In genomic region chr4:107434356-107435237, GRCm38 (mm10) we compare ENCODE assay signal across 8 mouse cellular contexts. TPM values are rescaled to one million over a fixed set of nuclear protein-coding genes. Genes with fewer than 3 reads are reported as not detected.
DNase-seq lines count a peak whose midpoint lies in the region; ATAC-seq and TF ChIP-seq lines count a peak whose summit lies in the region.

Gene Glis1 (plus strand): TSS chr4:107434591.

- no peaks in the 10 kb centered on the region for H3K36me3 ChIP-seq in forebrain, embryonic 11.5 days (ENCODE audit: control insufficient read depth, insufficient read depth, low read length)
- H3K36me3 ChIP-seq in heart, embryonic 14.5 days (ENCODE audit: control insufficient read depth, insufficient read depth, low read length), result no peaks in the 10 kb centered on the region
- no peaks in the 10 kb centered on the region for H3K36me3 ChIP-seq in kidney, postnatal 0 days (ENCODE audit: insufficient read depth, low read length)
- no peaks in the 10 kb centered on the region for H3K36me3 ChIP-seq in liver, embryonic 13.5 days
- no peaks in the 10 kb centered on the region for H3K36me3 ChIP-seq in neural tube, embryonic 11.5 days (ENCODE audit: control insufficient read depth, insufficient read depth, low read length)

- H3K4me2 ChIP-seq in forebrain, embryonic 11.5 days (ENCODE audit: low read depth, low read length, severe bottlenecking), result peak within 1 kb of the TSS; percentile 98
- H3K4me2 ChIP-seq in heart, embryonic 14.5 days (ENCODE audit: low read length), result peak within 1 kb of the TSS; percentile 99
- peak within 1 kb of the TSS; percentile 92 for H3K4me2 ChIP-seq in kidney, postnatal 0 days (ENCODE audit: low read length)
- peak within 1 kb of the TSS; percentile 86 for H3K4me2 ChIP-seq in liver, embryonic 13.5 days
- H3K4me2 ChIP-seq in neural tube, embryonic 11.5 days (ENCODE audit: low read depth), result peak within 1 kb of the TSS; percentile 96

- no peaks in the 10 kb centered on the region for H3K9me3 ChIP-seq in forebrain, embryonic 11.5 days (ENCODE audit: control insufficient read depth, low read length)
- no peaks in the 10 kb centered on the region for H3K9me3 ChIP-seq in heart, embryonic 14.5 days (ENCODE audit: control insufficient read depth, low read length)
- H3K9me3 ChIP-seq in kidney, postnatal 0 days (replicated peaks; ENCODE audit: low read length), result no peaks in the 10 kb centered on the region
- no peaks in the 10 kb centered on the region for H3K9me3 ChIP-seq in liver, embryonic 13.5 days (replicated peaks)
- no peaks in the 10 kb centered on the region for H3K9me3 ChIP-seq in neural tube, embryonic 11.5 days (ENCODE audit: control insufficient read depth, low read length)

- under 1% methylated on average over 111 of the region's 112 CpGs for WGBS in forebrain, embryonic 11.5 days
- under 1% methylated on average over 110 of the region's 112 CpGs for WGBS in heart, embryonic 14.5 days
- under 1% methylated on average over 105 of the region's 112 CpGs for WGBS in kidney, postnatal 0 days
- under 1% methylated on average over 92 of the region's 112 CpGs for whole genome bisulfite sequencing in liver, embryonic 13.5 days (ENCODE audit: insufficient replicate concordance)
- under 1% methylated on average over 87 of the region's 112 CpGs for WGBS in neural tube, embryonic 11.5 days

- peak within 1 kb of the TSS; percentile 58 for H3K9ac ChIP-seq in forebrain, embryonic 11.5 days (ENCODE audit: low read length)
- H3K9ac ChIP-seq in heart, embryonic 14.5 days (ENCODE audit: low read length), result peak within 1 kb of the TSS; percentile 59
- peak within 1 kb of the TSS; percentile 51; the same call in 1 of the 2 replicates for H3K9ac ChIP-seq in kidney, postnatal 0 days (ENCODE audit: low read depth, low read length)
- peak within 1 kb of the TSS; percentile 13; the same call in 1 of the 2 replicates for H3K9ac ChIP-seq in liver, embryonic 13.5 days
- H3K9ac ChIP-seq in neural tube, embryonic 11.5 days (ENCODE audit: low read length), result peak within 1 kb of the TSS; percentile 54

- peak; percentile 88 for ATAC-seq in forebrain, embryonic 11.5 days (replicated peaks; ENCODE audit: low FRiP score)
- ATAC-seq in heart, embryonic 14.5 days (ENCODE audit: insufficient number of reproducible peaks, insufficient read depth, low FRiP score, low read depth), result peak; percentile 91
- ATAC-seq in kidney, postnatal 0 days (replicated peaks; ENCODE audit: low FRiP score, low read depth), result peak; percentile 88
- peak; percentile 86 for ATAC-seq in liver, embryonic 13.5 days (ENCODE audit: low read depth)
- ATAC-seq in neural tube, embryonic 11.5 days (ENCODE audit: insufficient read depth, low FRiP score, low TSS enrichment), result peak; percentile 77

- TF ChIP-seq CTCF in kidney, postnatal 0 days (IDR thresholded peaks at IDR 0.05; ENCODE audit: low read depth), result no peak

- peaks cover 43% of the 10 kb centered on the region for H3K27me3 ChIP-seq in forebrain, embryonic 11.5 days (ENCODE audit: control insufficient read depth, insufficient read depth, low read length)
- peaks cover 72% of the 10 kb centered on the region for H3K27me3 ChIP-seq in heart, embryonic 14.5 days (ENCODE audit: control insufficient read depth, insufficient read depth, low read length)
- H3K27me3 ChIP-seq in kidney, postnatal 0 days (ENCODE audit: insufficient read depth, low read length), result peaks cover 13% of the 10 kb centered on the region
- H3K27me3 ChIP-seq in liver, embryonic 13.5 days, result peaks cover 91% of the 10 kb centered on the region
- H3K27me3 ChIP-seq in neural tube, embryonic 11.5 days (ENCODE audit: control insufficient read depth, insufficient read depth, low read length), result peaks cover 35% of the 10 kb centered on the region

- H3K4me3 ChIP-seq in forebrain, embryonic 11.5 days (ENCODE audit: low read depth, low read length), result peak within 1 kb of the TSS; percentile 63
- H3K4me3 ChIP-seq in heart, embryonic 14.5 days (ENCODE audit: control insufficient read depth in 1 of 2, insufficient read depth in 1 of 2, low read depth in 1 of 2, low read length in 2 of 2), result peak within 1 kb of the TSS; percentile 57 to 65
- peak within 1 kb of the TSS; percentile 64 for H3K4me3 ChIP-seq in kidney, postnatal 0 days (replicated peaks; ENCODE audit: low read depth, low read length)
- peak within 1 kb of the TSS; percentile 62 for H3K4me3 ChIP-seq in liver, embryonic 13.5 days (replicated peaks)
- H3K4me3 ChIP-seq in neural tube, embryonic 11.5 days (ENCODE audit: low read depth, low read length), result peak within 1 kb of the TSS; percentile 69

- no peak within 1 kb of the TSS for H3K27ac ChIP-seq in forebrain, embryonic 11.5 days (ENCODE audit: low read depth, low read length)
- no peak within 1 kb of the TSS for H3K27ac ChIP-seq in heart, embryonic 14.5 days (replicated peaks in 1 of 2; ENCODE audit: control insufficient read depth in 1 of 2, insufficient read depth in 1 of 2, low read depth in 2 of 2, low read length in 2 of 2)
- H3K27ac ChIP-seq in kidney, postnatal 0 days, result 0 out of 2 replicates have a peak within 1 kb of the TSS, but pooled peaks have one; percentile 6
- no peak within 1 kb of the TSS for H3K27ac ChIP-seq in liver, embryonic 13.5 days
- H3K27ac ChIP-seq in neural tube, embryonic 11.5 days (ENCODE audit: low read depth, low read length), result no peak within 1 kb of the TSS

- peaks cover 10% of the 10 kb centered on the region; the same call in 1 of the 2 replicates for H3K4me1 ChIP-seq in forebrain, embryonic 11.5 days (replicated peaks; ENCODE audit: control insufficient read depth, insufficient read depth, low read length)
- H3K4me1 ChIP-seq in heart, embryonic 14.5 days (ENCODE audit: control insufficient read depth in 2 of 2, insufficient read depth in 2 of 2, low read length in 2 of 2), result peaks cover 3 to 15% of the 10 kb centered on the region in 2 experiments; a peak in 3 of 4 replicates
- no peaks in the 10 kb centered on the region; the same call in 1 of the 2 replicates for H3K4me1 ChIP-seq in kidney, postnatal 0 days (replicated peaks; ENCODE audit: insufficient read depth, low read length)
- H3K4me1 ChIP-seq in liver, embryonic 13.5 days (replicated peaks), result peaks cover 19% of the 10 kb centered on the region
- peaks cover 2% of the 10 kb centered on the region; the same call in 1 of the 2 replicates for H3K4me1 ChIP-seq in neural tube, embryonic 11.5 days (ENCODE audit: control insufficient read depth, insufficient read depth, low read length)

- DNase-seq in urinary bladder, adult 2 months (ENCODE audit: low spot score), result peak; percentile 38
- no peak for DNase-seq in urinary bladder, postnatal 10 days (ENCODE audit: low spot score)
- peak; percentile 82 for DNase-seq in forebrain, embryonic 11.5 days (ENCODE audit: low spot score)
- DNase-seq in kidney, postnatal 0 days (ENCODE audit: low spot score), result peak; percentile 87
- DNase-seq in liver, embryonic 13.5 days, result peak; percentile 45
- peak; percentile 81 for DNase-seq in neural tube, embryonic 11.5 days (ENCODE audit: low spot score)
- DNase-seq in T-cell, adult 2 months (ENCODE audit: low spot score), result no peak

RNA-seq across cellular contexts. Expression of gene Glis1, which starts in this region (rescaled TPM):
- 0.12 and 0.43 TPM in 2 replicates for polyA plus RNA-seq in urinary bladder, adult 2 months (2012; rRNA removed)
- 3.6 and 5.5 TPM in 2 replicates for polyA plus RNA-seq in forebrain, embryonic 11.5 days (2014; fragmentation: Nextera tagmentation; extraction: Ambion mirVana)
- 0.31 TPM in 1 of 2 replicates, not detected in the other for polyA plus RNA-seq in heart, embryonic 14.5 days (2014; fragmentation: Nextera tagmentation; extraction: Ambion mirVana)
- 5.5 and 7.4 TPM in 2 replicates for polyA plus RNA-seq in kidney, postnatal 0 days (2015; fragmentation: Nextera tagmentation; extraction: Ambion mirVana)
- polyA plus RNA-seq in liver, embryonic 13.5 days (2015; fragmentation: Nextera tagmentation; extraction: Ambion mirVana), result 0.34 and 0.69 TPM in 2 replicates
- polyA plus RNA-seq in neural tube, embryonic 11.5 days (2014; fragmentation: Nextera tagmentation; extraction: Ambion mirVana), result 2.4 and 6.4 TPM in 2 replicates

Comparison
In these comparisons a context has a peak if more than half of its experiments do, and no peak if none do; other contexts are left out.
1. Peak in DNase-seq in urinary bladder, adult 2 months; RNA of the gene not detected or under 1 TPM.
2. Peak in ATAC-seq, H3K4me3 ChIP-seq, H3K9ac ChIP-seq and H3K4me2 ChIP-seq in heart, embryonic 14.5 days; RNA of the gene not detected or under 1 TPM.
3. Peak in DNase-seq, ATAC-seq, H3K4me3 ChIP-seq, H3K9ac ChIP-seq and H3K4me2 ChIP-seq in liver, embryonic 13.5 days; RNA of the gene not detected or under 1 TPM.
4. DNase-seq: peak in forebrain, embryonic 11.5 days (single experiment), kidney, postnatal 0 days (single experiment) and neural tube, embryonic 11.5 days (single experiment); none in urinary bladder, postnatal 10 days (single experiment) and T-cell, adult 2 months (single experiment).
5. Peak in every context shown above with its lines, with median percentiles within 50 percentile points of each other: ATAC-seq, H3K4me2 ChIP-seq, H3K4me3 ChIP-seq and H3K9ac ChIP-seq.